Mouse (Mus musculus) E14TG2a.4 (cell line): ENCODE measurements around the gene Tpcn1.
A peak's percentile ranks its signal among the peaks of the same experiment; 100 is the strongest.

Experiments used
- CTCF ChIP-seq: conservative IDR thresholded peaks from 2 replicates; pipeline ENCODE4 v1.5.1; 2014; ENCODE audit warnings: low read length
- POU5F1 ChIP-seq: IDR thresholded peaks from 2 replicates; pipeline ENCODE4 v1.6.1; 2014; ENCODE audit warnings: low read length, borderline replicate concordance

GRCm38 (mm10) chr5:120590356-120591010 is 2.0 kb upstream of the Tpcn1 start:
- TF ChIP-seq CTCF (peak; percentile 87), POU5F1 (no peak)
